Mouse (Mus musculus) CD4-positive helper T cell, adult 2 months (primary cell): Measurements from ENCODE around the gene Gm4070.
"Not testable (repeated sequence)": the region's sequence is repeated elsewhere in the genome, so short reads cannot be mapped to it uniquely, and the experiment has no call there.

Experiments
- DNase-seq: peaks from one replicate; pipeline ENCODE4 v3.0.0-alpha.2; 2012; ENCODE audit warnings: low read depth, missing footprints, low spot score

Gm4070 gene

GRCm38 (mm10) chr7:105953812-105954211 is at the start of gene Gm4070:
Gene Gm4070 (minus strand): TSS chr7:105953967.
- not testable (repeated sequence) for DNase-seq

GRCm38 (mm10) chr7:105954540-105954939 is 773 bp upstream of the Gm4070 start:
- not testable (repeated sequence) for DNase-seq

- DNase-seq: not testable (repeated sequence)
These were observed 1.4 kb downstream of the Gm4070 start for GRCm38 (mm10) chr7:105952408-105952807.

- not testable (repeated sequence) for DNase-seq
These were observed 8.5 kb downstream of the Gm4070 start for GRCm38 (mm10) chr7:105945238-105945637.

- DNase-seq: not testable (repeated sequence)
These were observed 21.6 kb downstream of the Gm4070 start for GRCm38 (mm10) chr7:105932132-105932531.

GRCm38 (mm10) chr7:105883588-105884336 is 70.0 kb downstream of the Gm4070 start:
- not testable (repeated sequence) for DNase-seq

GRCm38 (mm10) chr7:105879717-105880484 is 73.9 kb downstream of the Gm4070 start:
- DNase-seq: not testable (repeated sequence)

- not testable (repeated sequence) for DNase-seq
These were observed 97.8 kb downstream of the Gm4070 start for GRCm38 (mm10) chr7:105855718-105856560.
